Mouse (Mus musculus) cortical plate, adult 2 months (tissue): ENCODE measurements around the gene Arhgap23.

Source experiments
- CTCF ChIP-seq: fragments of 200-500 bp; IDR thresholded peaks from 2 replicates; pipeline ENCODE4 v1.5.1; 2011; ENCODE audit warnings: mild to moderate bottlenecking, control low read depth, low read length; ENCODE audit not compliant: insufficient read depth; ENCODE audit errors: extremely low read depth
- POLR2A ChIP-seq: fragments of 200-500 bp; IDR thresholded peaks from 2 replicates; pipeline ENCODE4 v1.6.1; 2011; ENCODE audit warnings: mild to moderate bottlenecking, low read length, control low read depth; ENCODE audit not compliant: insufficient read depth; ENCODE audit errors: extremely low read depth

- TF ChIP-seq CTCF (no peak), POLR2A (no peak)
Observed at GRCm38 (mm10) chr11:97424802-97425201, 9.5 kb downstream of the Arhgap23 start.
